Mouse (Mus musculus): ENCODE data around the gene Ube2e2. TPM values are rescaled to one million over a fixed set of nuclear protein-coding genes. Genes with fewer than 3 reads are reported as not detected.
A peak's percentile ranks its signal among the peaks of the same experiment; 100 is the strongest.

The Ube2e2 gene
- polyA plus RNA-seq, 1 experiment from 2014 or later = 117 TPM

- WGBS = 64% methylated on average over 2 of the region's 2 CpGs
- ATAC-seq (replicated peaks) = 0 out of 2 replicates have a peak, but pooled peaks have one; percentile 51
- no peaks in the 10 kb centered on the region for H3K36me3 ChIP-seq
- H3K4me1 ChIP-seq = no peaks in the 10 kb centered on the region
- no peaks in the 10 kb centered on the region for H3K9me3 ChIP-seq
- no peak overlapping the region for H3K9ac ChIP-seq (replicated peaks)
- H3K27me3 ChIP-seq = no peaks in the 10 kb centered on the region
- no peak overlapping the region for H3K4me3 ChIP-seq
- no peak overlapping the region for H3K27ac ChIP-seq (replicated peaks)
- no peak overlapping the region for H3K4me2 ChIP-seq (replicated peaks)
Measured at GRCm38 (mm10) chr14:18530899-18531298, 363.2 kb downstream of the Ube2e2 start.

DNA sequence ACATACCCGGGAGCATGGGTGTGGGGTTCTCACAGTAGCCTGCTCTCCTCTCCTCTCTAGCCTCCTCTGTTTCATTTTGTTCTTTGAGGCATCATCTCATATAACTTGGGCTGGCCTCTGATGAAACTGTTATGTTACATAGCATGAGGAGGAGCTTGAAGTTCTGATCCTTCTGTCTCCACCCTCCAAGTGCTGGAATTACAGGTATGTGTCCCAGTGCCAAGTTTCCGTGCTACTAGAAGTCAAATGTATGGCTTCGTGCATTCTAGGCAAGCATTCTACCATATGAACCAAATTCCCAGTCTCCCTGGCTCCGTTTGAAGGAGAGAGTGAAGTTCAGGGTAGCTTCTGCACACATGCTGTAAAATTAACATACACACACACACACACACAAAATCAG, 363.6 kb downstream of the Ube2e2 start:
- Histone ChIP-seq H3K4me1 (no peaks in the 10 kb centered on the region), H3K27me3 (no peaks in the 10 kb centered on the region), H3K36me3 (no peaks in the 10 kb centered on the region), H3K4me2 (replicated peaks) (no peak overlapping the region), H3K9me3 (no peaks in the 10 kb centered on the region), H3K4me3 (no peak overlapping the region), H3K9ac (replicated peaks) (no peak overlapping the region), H3K27ac (replicated peaks) (no peak overlapping the region)
- 92% methylated on average over 4 of the region's 4 CpGs for WGBS
- ATAC-seq (replicated peaks) = no peak

Data from forebrain, embryonic 15.5 days (tissue).